ENCODE assay signal across 16 mouse cellular contexts in the genomic region with DNA sequence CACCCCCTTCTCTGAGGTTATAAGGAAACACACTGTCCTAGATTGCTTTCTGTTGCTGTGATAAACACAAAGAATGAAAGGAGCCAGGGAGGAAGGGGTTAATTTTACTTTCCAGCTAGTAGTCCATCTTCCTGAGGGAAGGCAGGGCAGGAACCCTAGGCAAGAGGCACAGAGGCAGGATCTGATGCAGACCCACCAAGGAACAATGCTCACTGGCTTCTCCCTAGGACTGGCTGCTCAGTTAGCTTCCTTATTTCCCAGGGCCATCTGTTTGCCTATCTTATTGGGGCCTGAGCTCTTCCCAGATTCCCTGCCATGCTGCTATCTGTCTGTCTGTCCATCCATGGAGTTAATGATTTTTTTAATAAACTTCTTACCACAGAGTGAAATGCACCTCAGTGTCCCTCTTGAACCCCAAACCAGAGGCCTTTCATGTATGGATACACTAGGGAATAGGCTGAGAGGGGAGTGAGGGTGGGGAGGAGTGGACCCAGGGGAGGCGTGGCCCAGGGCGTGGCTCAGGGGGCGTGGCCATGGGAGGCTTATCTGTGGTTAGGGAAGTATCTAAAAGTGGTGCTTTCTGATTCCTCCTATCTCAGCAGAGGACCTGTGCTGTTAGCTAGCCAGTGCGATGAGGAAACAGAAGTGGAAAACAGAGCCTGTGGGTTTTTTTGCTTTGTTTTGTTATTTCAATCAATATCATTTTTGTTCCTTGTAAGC.
DNase-seq lines count a peak whose midpoint lies in the region; ATAC-seq lines count a peak whose summit lies in the region.
"Had no signal": no experiment of that assay in that cellular context is flagged by ENCODE, and none has a peak within 500 bp of the region (broad histone marks: within the 10 kb centered on the region; RNA-seq: fewer than 3 reads in every experiment).

No protein-coding gene starts in this region.

- no peak overlapping the region for H3K27ac ChIP-seq in forebrain, embryonic 11.5 days (ENCODE audit: low read depth, low read length)
- H3K27ac ChIP-seq in forebrain, embryonic 10.5 days, result no peak overlapping the region
- no peak overlapping the region for H3K27ac ChIP-seq in liver, embryonic 13.5 days
- H3K27ac ChIP-seq in midbrain, embryonic 16.5 days (ENCODE audit: low read length), result no peak overlapping the region
- H3K27ac ChIP-seq: heart, adult 2 months; hindbrain, embryonic 10.5 days; left cerebral cortex, adult 2 months had no signal

- no peaks in the 10 kb centered on the region for H3K36me3 ChIP-seq in forebrain, embryonic 11.5 days (ENCODE audit: control insufficient read depth, insufficient read depth, low read length)
- no peaks in the 10 kb centered on the region for H3K36me3 ChIP-seq in forebrain, embryonic 10.5 days (replicated peaks)
- H3K36me3 ChIP-seq in liver, embryonic 13.5 days, result no peaks in the 10 kb centered on the region
- no peaks in the 10 kb centered on the region for H3K36me3 ChIP-seq in splenic B cell, adult 2 months (ENCODE audit: control insufficient read depth, insufficient read depth, low read length, poor library complexity, severe bottlenecking)
- H3K36me3 ChIP-seq in midbrain, embryonic 16.5 days (ENCODE audit: control insufficient read depth, insufficient read depth, low read length), result no peaks in the 10 kb centered on the region
- H3K36me3 ChIP-seq: hindbrain, embryonic 10.5 days had no signal

- no peaks in the 10 kb centered on the region; the same call in 1 of the 2 replicates for H3K9me3 ChIP-seq in forebrain, embryonic 11.5 days (ENCODE audit: control insufficient read depth, low read length)
- H3K9me3 ChIP-seq in forebrain, embryonic 10.5 days, result peaks cover 22% of the 10 kb centered on the region
- 0 out of 2 replicates have a peak, but pooled peaks cover 4% of the 10 kb centered on the region for H3K9me3 ChIP-seq in liver, embryonic 13.5 days (replicated peaks)
- no peaks in the 10 kb centered on the region for H3K9me3 ChIP-seq in midbrain, embryonic 16.5 days (replicated peaks; ENCODE audit: control insufficient read depth, low read length, poor library complexity, severe bottlenecking)

- H3K4me3 ChIP-seq in forebrain, embryonic 11.5 days (ENCODE audit: low read depth, low read length), result no peak overlapping the region
- no peak overlapping the region for H3K4me3 ChIP-seq in forebrain, embryonic 10.5 days
- no peak overlapping the region for H3K4me3 ChIP-seq in liver, embryonic 13.5 days (replicated peaks)
- no peak overlapping the region for H3K4me3 ChIP-seq in midbrain, embryonic 16.5 days (ENCODE audit: low read depth, low read length)
- H3K4me3 ChIP-seq: erythroblast, embryonic 14.5 days; heart, adult 2 months; hindbrain, embryonic 10.5 days; left cerebral cortex, adult 2 months had no signal

- H3K27me3 ChIP-seq in forebrain, embryonic 11.5 days (ENCODE audit: control insufficient read depth, insufficient read depth, low read length), result peaks cover 3% of the 10 kb centered on the region; the same call in 1 of the 2 replicates
- H3K27me3 ChIP-seq in forebrain, embryonic 10.5 days (ENCODE audit: poor library complexity, severe bottlenecking), result peaks cover 84% of the 10 kb centered on the region
- no peaks in the 10 kb centered on the region for H3K27me3 ChIP-seq in liver, embryonic 13.5 days
- no peaks in the 10 kb centered on the region for H3K27me3 ChIP-seq in splenic B cell, adult 2 months (ENCODE audit: control insufficient read depth, insufficient read depth, low read length, poor library complexity, severe bottlenecking)
- no peaks in the 10 kb centered on the region for H3K27me3 ChIP-seq in midbrain, embryonic 16.5 days (ENCODE audit: control insufficient read depth, insufficient read depth, low read depth, low read length)

- H3K4me2 ChIP-seq in forebrain, embryonic 11.5 days (ENCODE audit: low read depth, low read length, severe bottlenecking), result no peak overlapping the region
- no peak overlapping the region for H3K4me2 ChIP-seq in liver, embryonic 13.5 days
- no peak overlapping the region for H3K4me2 ChIP-seq in midbrain, embryonic 16.5 days (ENCODE audit: low read length)

- 51% methylated on average over 4 of the region's 4 CpGs for WGBS in forebrain, embryonic 11.5 days
- 58% methylated on average over 4 of the region's 4 CpGs for WGBS in forebrain, embryonic 10.5 days
- 3% methylated on average over 4 of the region's 4 CpGs for WGBS in liver, embryonic 13.5 days (ENCODE audit: insufficient replicate concordance)
- WGBS in midbrain, embryonic 16.5 days, result 54% methylated on average over 4 of the region's 4 CpGs

- ATAC-seq in forebrain, embryonic 11.5 days (replicated peaks; ENCODE audit: low FRiP score), result no peak
- peak; percentile 61 for ATAC-seq in liver, embryonic 13.5 days (ENCODE audit: low read depth)
- no peak for ATAC-seq in midbrain, embryonic 16.5 days

- H3K4me1 ChIP-seq in forebrain, embryonic 11.5 days (replicated peaks; ENCODE audit: control insufficient read depth, insufficient read depth, low read length), result no peaks in the 10 kb centered on the region
- H3K4me1 ChIP-seq in forebrain, embryonic 10.5 days, result no peaks in the 10 kb centered on the region
- H3K4me1 ChIP-seq in liver, embryonic 13.5 days (replicated peaks), result peaks cover 14% of the 10 kb centered on the region
- no peaks in the 10 kb centered on the region for H3K4me1 ChIP-seq in midbrain, embryonic 16.5 days (ENCODE audit: control insufficient read depth, insufficient read depth, low read length)

- no peak overlapping the region for H3K9ac ChIP-seq in forebrain, embryonic 11.5 days (ENCODE audit: low read length)
- no peak overlapping the region for H3K9ac ChIP-seq in liver, embryonic 13.5 days
- H3K9ac ChIP-seq in midbrain, embryonic 16.5 days (ENCODE audit: low read depth, low read length), result no peak overlapping the region

- peak; percentile 39 for DNase-seq in forebrain, embryonic 11.5 days (ENCODE audit: low spot score)
- no peak for DNase-seq in forebrain, embryonic 10.5 days (ENCODE audit: extremely low spot score, low spot score)
- peak; percentile 11 for DNase-seq in c-Kit-positive CD71-positive TER-119-negative erythroid progenitor cells, embryonic 14.5 days (ENCODE audit: low read depth)
- DNase-seq in liver, embryonic 13.5 days, result peak; percentile 18
- peak; percentile 66 for DNase-seq in splenic B cell, adult 2 months (ENCODE audit: low read depth, low spot score)
- DNase-seq in ovary, postnatal 14 days (ENCODE audit: low spot score), result no peak
- DNase-seq in ovary, postnatal 36 days (ENCODE audit: low spot score), result no peak
- DNase-seq: cerebellum, adult 11 months; heart, adult 2 months; kidney, adult 18-20 months; lung, postnatal 4 days; right cerebral cortex, adult 18-20 months had no signal

Comparison
In these comparisons a context has a peak if more than half of its experiments do, and no peak if none do; other contexts are left out.
1. DNase-seq: peak in forebrain, embryonic 11.5 days (single experiment), c-Kit-positive CD71-positive TER-119-negative erythroid progenitor cells, embryonic 14.5 days (single experiment), liver, embryonic 13.5 days (single experiment) and splenic B cell, adult 2 months (single experiment); none in forebrain, embryonic 10.5 days (single experiment), ovary, postnatal 14 days (single experiment) and ovary, postnatal 36 days (single experiment).